Mouse (Mus musculus): Measurements from ENCODE around the gene Zfp248. TPM values are rescaled to one million over a fixed set of nuclear protein-coding genes. Genes with fewer than 3 reads are reported as not detected.

Zfp248 gene
- polyA plus RNA-seq (2015; fragmentation: Nextera tagmentation; extraction: Ambion mirVana): 12.8 and 14.7 TPM in 2 replicates

- under 1% methylated on average over 43 of the region's 43 CpGs for WGBS
- H3K27me3 ChIP-seq: no peaks in the 10 kb centered on the region
- ATAC-seq (ENCODE audit: low FRiP score, low read depth): peak; percentile 97
Observed at GRCm38 (mm10) chr6:118455042-118455631, at the start of gene Zfp248. TSS of gene Zfp248 (minus strand) at chr6:118455528.

GRCm38 (mm10) chr6:118499010-118499409, 43.7 kb upstream of the Zfp248 start:
- Histone ChIP-seq H3K36me3 (peaks cover 35% of the 10 kb centered on the region), H3K27me3 (no peaks in the 10 kb centered on the region), H3K9ac (no peak overlapping the region), H3K4me2 (replicated peaks) (no peak overlapping the region), H3K4me3 (no peak overlapping the region), H3K9me3 (no peaks in the 10 kb centered on the region), H3K4me1 (no peaks in the 10 kb centered on the region), H3K27ac (no peak overlapping the region)
- ATAC-seq (ENCODE audit: low FRiP score, low read depth): no peak
- 80% methylated on average over 7 of the region's 7 CpGs for WGBS

More at GRCm38 (mm10) chr6:118455042-118455631, at the start of gene Zfp248:
- peak within 1 kb of the TSS; percentile 95 for H3K27ac ChIP-seq
- H3K9ac ChIP-seq: peak within 1 kb of the TSS; percentile 93
- H3K36me3 ChIP-seq: peaks cover 21% of the 10 kb centered on the region
- H3K9me3 ChIP-seq: no peaks in the 10 kb centered on the region
- H3K4me3 ChIP-seq: peak within 1 kb of the TSS; percentile 76
- H3K4me2 ChIP-seq (replicated peaks): peak within 1 kb of the TSS; percentile 73
- H3K4me1 ChIP-seq: peaks cover 16% of the 10 kb centered on the region

- H3K9me3 ChIP-seq: no peaks in the 10 kb centered on the region
- H3K27ac ChIP-seq: no peak overlapping the region
- no peak overlapping the region for H3K4me3 ChIP-seq
- H3K4me2 ChIP-seq (replicated peaks): no peak overlapping the region
- 79% methylated on average over 1 of the region's 1 CpGs for WGBS
- no peak for ATAC-seq (ENCODE audit: low FRiP score, low read depth)
- no peaks in the 10 kb centered on the region for H3K27me3 ChIP-seq
- H3K9ac ChIP-seq: no peak overlapping the region
- peaks cover 4% of the 10 kb centered on the region for H3K4me1 ChIP-seq
- peaks cover 2% of the 10 kb centered on the region; the same call in 1 of the 2 replicates for H3K36me3 ChIP-seq
Observed at GRCm38 (mm10) chr6:118482125-118482524, 26.8 kb upstream of the Zfp248 start.

GRCm38 (mm10) chr6:118478957-118479708, 23.8 kb upstream of the Zfp248 start, which contains the start of gene Zfp9:
TSS of gene Zfp9 (minus strand) at chr6:118479320.
- Histone ChIP-seq H3K27me3 (no peaks in the 10 kb centered on the region), H3K9me3 (no peaks in the 10 kb centered on the region), H3K9ac (peak within 1 kb of the TSS; percentile 89), H3K27ac (peak within 1 kb of the TSS; percentile 91), H3K36me3 (peaks cover 23% of the 10 kb centered on the region), H3K4me2 (replicated peaks) (peak within 1 kb of the TSS; percentile 75), H3K4me1 (peaks cover 15% of the 10 kb centered on the region), H3K4me3 (peak within 1 kb of the TSS; percentile 72)
- ATAC-seq (ENCODE audit: low FRiP score, low read depth): peak; percentile 90
- WGBS: under 1% methylated on average over 47 of the region's 57 CpGs

GRCm38 (mm10) chr6:118477875-118478785, 22.8 kb upstream of the Zfp248 start:
- Histone ChIP-seq H3K9ac (peak overlapping the region; percentile 89), H3K27ac (peak overlapping the region; percentile 91), H3K4me3 (peak overlapping the region; percentile 72), H3K27me3 (no peaks in the 10 kb centered on the region), H3K9me3 (no peaks in the 10 kb centered on the region), H3K36me3 (peaks cover 25% of the 10 kb centered on the region), H3K4me2 (replicated peaks) (peak overlapping the region; percentile 75), H3K4me1 (peaks cover 15% of the 10 kb centered on the region)
- WGBS: 26% methylated on average over 10 of the region's 10 CpGs
- ATAC-seq (ENCODE audit: low FRiP score, low read depth): no peak

- no peak overlapping the region for H3K4me3 ChIP-seq
- peaks cover 57% of the 10 kb centered on the region for H3K36me3 ChIP-seq
- no peak overlapping the region for H3K27ac ChIP-seq
- H3K4me1 ChIP-seq: no peaks in the 10 kb centered on the region
- ATAC-seq (ENCODE audit: low FRiP score, low read depth): no peak
- WGBS: 84% methylated on average over 15 of the region's 15 CpGs
- H3K9ac ChIP-seq: no peak overlapping the region
- no peaks in the 10 kb centered on the region for H3K9me3 ChIP-seq
- no peak overlapping the region for H3K4me2 ChIP-seq (replicated peaks)
- H3K27me3 ChIP-seq: no peaks in the 10 kb centered on the region
Observed at GRCm38 (mm10) chr6:118462069-118462705, 6.9 kb upstream of the Zfp248 start.

GRCm38 (mm10) chr6:118457726-118458125, 2.4 kb upstream of the Zfp248 start:
- H3K4me1 ChIP-seq: peaks cover 16% of the 10 kb centered on the region
- ATAC-seq (ENCODE audit: low FRiP score, low read depth): no peak
- 91% methylated on average over 1 of the region's 1 CpGs for WGBS
- no peaks in the 10 kb centered on the region for H3K9me3 ChIP-seq
- no peak overlapping the region for H3K4me2 ChIP-seq (replicated peaks)
- no peak overlapping the region for H3K9ac ChIP-seq
- H3K4me3 ChIP-seq: no peak overlapping the region
- H3K36me3 ChIP-seq: peaks cover 24% of the 10 kb centered on the region
- no peak overlapping the region for H3K27ac ChIP-seq
- no peaks in the 10 kb centered on the region for H3K27me3 ChIP-seq

- WGBS: 37% methylated on average over 8 of the region's 8 CpGs
- Histone ChIP-seq H3K27me3 (no peaks in the 10 kb centered on the region), H3K4me2 (replicated peaks) (peak overlapping the region; percentile 73), H3K36me3 (peaks cover 20% of the 10 kb centered on the region), H3K4me3 (peak overlapping the region; percentile 76), H3K9me3 (no peaks in the 10 kb centered on the region), H3K27ac (peak overlapping the region; percentile 95; the same call in 1 of the 2 replicates), H3K4me1 (peaks cover 16% of the 10 kb centered on the region), H3K9ac (peak overlapping the region; percentile 93)
- ATAC-seq (ENCODE audit: low FRiP score, low read depth): no peak
Observed at GRCm38 (mm10) chr6:118454452-118454851, 876 bp downstream of the Zfp248 start.

- H3K27ac ChIP-seq: no peak overlapping the region
- H3K36me3 ChIP-seq: peaks cover 57% of the 10 kb centered on the region
- ATAC-seq (ENCODE audit: low FRiP score, low read depth): no peak
- no peak overlapping the region for H3K4me3 ChIP-seq
- no peak overlapping the region for H3K9ac ChIP-seq
- H3K4me2 ChIP-seq (replicated peaks): no peak overlapping the region
- H3K9me3 ChIP-seq: peaks cover 16% of the 10 kb centered on the region
- H3K27me3 ChIP-seq: no peaks in the 10 kb centered on the region
- no peaks in the 10 kb centered on the region for H3K4me1 ChIP-seq
- WGBS: 82% methylated on average over 4 of the region's 4 CpGs
Observed at GRCm38 (mm10) chr6:118431502-118431901, 23.8 kb downstream of the Zfp248 start.

GRCm38 (mm10) chr6:118426666-118427065, 28.7 kb downstream of the Zfp248 start:
- Histone ChIP-seq H3K4me2 (replicated peaks) (no peak overlapping the region), H3K4me1 (no peaks in the 10 kb centered on the region), H3K9ac (no peak overlapping the region), H3K27ac (no peak overlapping the region), H3K27me3 (no peaks in the 10 kb centered on the region), H3K4me3 (no peak overlapping the region), H3K9me3 (peaks cover 16% of the 10 kb centered on the region), H3K36me3 (peaks cover 46% of the 10 kb centered on the region)
- ATAC-seq (ENCODE audit: low FRiP score, low read depth): no peak
- WGBS: 89% methylated on average over 1 of the region's 1 CpGs

Measured in limb, embryonic 13.5 days (tissue).